Mouse (Mus musculus) stomach, postnatal 0 days (tissue): Measurements from ENCODE around the gene Lck.

ENCODE experiments used
- CTCF ChIP-seq: IDR thresholded peaks from 2 replicates; pipeline ENCODE4 v1.5.1; 2016; ENCODE audit warnings: antibody characterized with exemption, low read depth, mild to moderate bottlenecking, moderate library complexity
- EP300 ChIP-seq: optimal IDR thresholded peaks from 2 replicates; pipeline ENCODE3; 2016; ENCODE audit warnings: antibody characterized with exemption

DNA sequence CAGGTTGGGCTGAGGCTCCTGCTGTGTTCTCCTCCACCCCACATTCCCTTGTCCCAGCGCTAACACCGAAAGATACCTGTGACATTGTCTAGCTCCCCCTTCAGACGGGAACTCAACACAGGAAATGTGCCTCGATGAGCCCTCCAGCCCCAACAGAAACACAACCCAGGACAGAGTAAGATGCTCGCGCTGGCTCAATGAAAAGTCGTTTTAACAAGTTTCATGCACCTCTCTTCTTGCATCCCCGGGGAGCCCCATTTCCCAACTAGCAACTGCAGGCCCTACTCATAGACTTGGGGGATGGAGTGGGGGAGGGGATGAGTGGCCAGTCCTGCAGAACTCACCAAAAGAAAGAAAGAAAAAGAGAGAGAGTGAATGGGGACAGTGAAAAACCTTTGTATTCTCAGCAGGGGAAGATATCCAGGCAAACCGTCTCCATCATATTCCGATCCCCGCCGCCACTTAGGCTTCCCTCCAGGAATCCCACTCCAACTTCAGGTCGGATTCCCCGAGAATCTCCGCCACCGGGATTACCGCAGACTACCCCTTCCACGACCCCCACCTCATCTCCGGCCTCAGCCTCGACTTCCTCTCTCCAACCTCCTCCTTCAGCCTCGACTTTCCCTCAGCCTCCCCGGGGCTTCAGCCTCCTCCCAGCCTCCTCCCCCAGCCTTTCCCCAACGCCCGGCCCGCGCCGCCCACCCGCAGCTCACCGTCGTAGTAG lies 31.4 kb downstream of the Lck start:
- TF ChIP-seq EP300 (no peak), CTCF (peak; percentile 58)
